Mouse (Mus musculus) midbrain, embryonic 16.5 days (tissue): ENCODE data around the gene 5330417H12Rik. TPM values are rescaled to one million over a fixed set of nuclear protein-coding genes. Genes with fewer than 3 reads are reported as not detected.

Source experiments
- ATAC-seq: fragments of 200-750 bp; cut with Nextera tagmentation; 2 replicates; pipeline ENCODE4 v1.8.0; 2017; ENCODE audit warnings: moderate TSS enrichment
- H3K27ac ChIP-seq: fragments of 300-500 bp; sonication (generic); 2 replicates; pipeline ENCODE4 v1.5.1; 2014; ENCODE audit warnings: mild to moderate bottlenecking, low read length, mixed read lengths
- H3K27me3 ChIP-seq: fragments of 300-500 bp; sonication (generic); 2 replicates; pipeline ENCODE4 v1.6.1; 2014; ENCODE audit warnings: low read depth, low read length, mixed read lengths; ENCODE audit not compliant: control insufficient read depth, insufficient read depth
- H3K36me3 ChIP-seq: fragments of 300-500 bp; sonication (generic); 2 replicates; pipeline ENCODE4 v1.6.1; 2014; ENCODE audit warnings: mild to moderate bottlenecking, low read length, moderate library complexity, mixed read lengths; ENCODE audit not compliant: control insufficient read depth, insufficient read depth
- H3K4me1 ChIP-seq: fragments of 300-500 bp; sonication (generic); 2 replicates; pipeline ENCODE4 v1.6.1; 2014; ENCODE audit warnings: mild to moderate bottlenecking, low read length, mixed read lengths; ENCODE audit not compliant: control insufficient read depth, insufficient read depth
- H3K4me2 ChIP-seq: fragments of 300-500 bp; sonication (generic); 2 replicates; pipeline ENCODE4 v1.6.1; 2014; ENCODE audit warnings: mild to moderate bottlenecking, low read length, mixed read lengths
- H3K4me3 ChIP-seq: fragments of 300-500 bp; sonication (generic); 2 replicates; pipeline ENCODE4 v1.5.1; 2014; ENCODE audit warnings: low read depth, mild to moderate bottlenecking, low read length, moderate library complexity, mixed read lengths
- H3K9ac ChIP-seq: fragments of 300-500 bp; sonication (generic); 2 replicates; pipeline ENCODE4 v1.6.1; 2014; ENCODE audit warnings: low read depth, low read length, mixed read lengths
- H3K9me3 ChIP-seq: fragments of 300-500 bp; sonication (generic); replicated peaks from 2 replicates; pipeline ENCODE4 v1.6.1; 2014; ENCODE audit warnings: mild to moderate bottlenecking, low read length, mixed read lengths; ENCODE audit not compliant: control insufficient read depth, poor library complexity, severe bottlenecking
- WGBS: fragments of 180-500 bp; shearing (Covaris S2); extraction: QIAGEN DNeasy Blood & Tissue Kit; methylation state at CpG from one replicate; pipeline ENCODE4 v1.1.7; 2014; 5-methylcytosine and 5-hydroxymethylcytosine counted together
- polyA plus RNA-seq: library from polyadenylated mRNA; unstranded; fragments of >200 nt; fragmentation: Nextera tagmentation; extraction: Ambion mirVana; gene quantifications from 2 replicates; pipeline ENCODE4 v1.2.1, GENCODE M21; 2015

Gene 5330417H12Rik
- polyA plus RNA-seq, 1 experiment from 2014 or later: not detected

DNA sequence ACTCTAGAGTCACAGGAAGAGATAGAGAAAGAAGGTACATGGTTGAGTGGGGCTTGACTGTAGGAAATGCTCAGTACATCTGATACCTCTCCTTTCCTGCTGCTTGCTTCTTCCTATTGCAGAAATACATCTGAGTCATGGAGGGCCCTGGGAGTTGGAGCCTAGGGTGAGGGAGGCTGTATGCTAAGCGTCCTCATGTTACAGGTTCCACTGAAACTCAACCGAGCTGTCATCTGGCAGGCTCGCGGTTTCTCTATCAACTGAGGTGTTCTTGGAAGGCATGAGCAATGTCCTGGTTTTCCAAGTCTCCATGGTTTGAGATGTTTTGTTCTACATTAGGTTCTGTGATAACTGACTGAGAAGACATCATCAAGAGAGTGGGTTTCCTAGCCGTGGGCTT, 13.1 kb upstream of the 5330417H12Rik start:
- Histone ChIP-seq H3K27me3 (no peaks in the 10 kb centered on the region), H3K4me1 (no peaks in the 10 kb centered on the region), H3K4me2 (no peak overlapping the region), H3K9ac (no peak overlapping the region), H3K9me3 (no peaks in the 10 kb centered on the region), H3K36me3 (no peaks in the 10 kb centered on the region), H3K27ac (no peak overlapping the region), H3K4me3 (no peak overlapping the region)
- WGBS: 92% methylated on average over 5 of the region's 5 CpGs
- no peak for ATAC-seq

DNA sequence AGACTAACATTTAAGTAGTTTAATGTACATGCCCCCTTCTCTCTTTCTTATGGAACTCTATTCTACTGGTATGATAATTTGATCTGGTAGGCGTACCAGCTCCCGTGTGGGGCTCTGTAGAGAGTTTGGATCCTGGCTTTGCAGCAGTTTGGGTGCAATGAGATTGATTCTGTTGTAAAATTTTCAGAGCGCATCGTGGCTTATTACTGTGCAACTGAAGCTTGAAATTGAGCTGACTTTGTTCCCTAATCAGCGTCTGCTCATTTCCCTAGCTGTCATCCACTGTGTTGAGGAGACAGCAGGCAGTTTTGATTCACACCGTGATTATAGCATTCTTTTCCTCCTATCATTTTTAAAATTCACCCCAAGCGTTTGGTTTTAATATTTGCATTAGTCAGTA, 12.4 kb upstream of the 5330417H12Rik start:
- ATAC-seq: no peak
- no peak overlapping the region for H3K9ac ChIP-seq
- no peaks in the 10 kb centered on the region for H3K4me1 ChIP-seq
- no peaks in the 10 kb centered on the region for H3K36me3 ChIP-seq
- no peaks in the 10 kb centered on the region for H3K27me3 ChIP-seq
- WGBS: 78% methylated on average over 7 of the region's 7 CpGs
- H3K9me3 ChIP-seq: no peaks in the 10 kb centered on the region
- H3K4me2 ChIP-seq: no peak overlapping the region
- H3K27ac ChIP-seq: no peak overlapping the region
- H3K4me3 ChIP-seq: no peak overlapping the region

DNA sequence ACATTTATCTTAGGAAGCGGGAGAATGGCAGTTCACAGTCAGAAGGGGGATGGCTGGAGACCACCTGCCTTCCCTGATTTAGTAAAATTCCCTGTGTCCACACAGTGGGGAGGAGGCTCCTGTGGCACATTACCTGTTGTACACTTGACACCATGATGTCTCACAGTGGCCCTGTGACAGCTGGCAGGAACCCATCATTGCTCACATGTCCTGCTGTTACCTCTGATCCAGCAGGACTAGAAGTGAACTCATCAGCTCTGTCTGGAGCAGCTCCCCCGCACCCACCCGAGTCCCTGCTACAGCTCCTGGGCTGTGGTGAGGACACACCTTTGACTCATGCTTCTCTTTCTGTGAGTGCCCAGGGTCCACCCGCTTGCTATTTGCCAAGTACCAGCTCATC, 8.2 kb upstream of the 5330417H12Rik start:
- H3K9ac ChIP-seq: no peak overlapping the region
- no peak for ATAC-seq

DNA sequence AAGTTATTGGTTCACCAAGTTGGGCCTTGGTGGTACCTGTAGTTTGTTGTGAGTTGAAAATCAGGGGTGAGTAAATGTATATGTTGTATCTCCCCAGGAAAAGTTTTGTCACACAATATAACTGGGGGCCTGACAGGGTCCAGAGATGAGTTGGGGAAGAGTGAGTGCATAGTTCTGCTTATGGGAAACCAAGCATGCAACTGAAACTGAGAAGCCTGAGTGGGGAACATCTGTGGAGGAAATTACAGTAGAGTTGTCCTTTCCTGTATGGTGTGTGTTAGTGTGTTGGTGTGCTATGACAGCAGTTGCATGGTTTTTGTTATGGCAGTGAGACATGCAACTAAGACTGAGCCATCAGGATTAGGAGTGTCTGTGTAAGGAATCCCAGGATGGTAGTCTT, 3.4 kb upstream of the 5330417H12Rik start:
- no peak overlapping the region for H3K4me3 ChIP-seq
- no peak overlapping the region for H3K27ac ChIP-seq
- no peaks in the 10 kb centered on the region for H3K27me3 ChIP-seq
- no peak overlapping the region for H3K4me2 ChIP-seq
- H3K4me1 ChIP-seq: no peaks in the 10 kb centered on the region
- H3K9ac ChIP-seq: no peak overlapping the region
- ATAC-seq: no peak
- H3K36me3 ChIP-seq: no peaks in the 10 kb centered on the region
- H3K9me3 ChIP-seq: no peaks in the 10 kb centered on the region

More for the DNA sequence above, 8.2 kb upstream of the 5330417H12Rik start:
- Histone ChIP-seq H3K4me3 (no peak overlapping the region), H3K4me2 (no peak overlapping the region), H3K27me3 (no peaks in the 10 kb centered on the region), H3K4me1 (no peaks in the 10 kb centered on the region), H3K36me3 (no peaks in the 10 kb centered on the region), H3K9me3 (no peaks in the 10 kb centered on the region), H3K27ac (no peak overlapping the region)
- WGBS: 95% methylated on average over 4 of the region's 4 CpGs

DNA sequence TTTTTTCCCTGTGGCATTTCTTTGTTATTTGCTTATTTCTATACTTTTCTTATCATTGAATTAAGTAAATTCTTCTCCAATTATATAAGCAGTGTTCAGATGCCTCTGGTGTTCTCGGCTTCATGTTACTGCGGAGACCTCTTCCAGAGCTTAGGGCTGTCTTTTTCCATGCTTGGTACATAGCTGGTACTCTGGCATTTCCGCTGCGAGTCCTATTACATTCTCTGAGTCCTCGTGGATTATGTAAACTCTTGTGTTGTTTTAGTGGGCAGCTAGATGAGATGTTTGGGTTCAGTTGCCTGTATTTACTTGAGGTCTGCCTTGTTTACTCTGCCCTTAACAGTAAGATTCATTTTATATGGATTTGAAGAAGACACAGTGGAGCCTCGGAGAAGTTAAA, 820 bp upstream of the 5330417H12Rik start:
- Histone ChIP-seq H3K27ac (no peak overlapping the region), H3K9me3 (no peaks in the 10 kb centered on the region), H3K36me3 (no peaks in the 10 kb centered on the region), H3K27me3 (no peaks in the 10 kb centered on the region), H3K4me1 (no peaks in the 10 kb centered on the region), H3K4me3 (no peak overlapping the region), H3K4me2 (no peak overlapping the region), H3K9ac (no peak overlapping the region)
- WGBS: 90% methylated on average over 6 of the region's 6 CpGs
- ATAC-seq: no peak

DNA sequence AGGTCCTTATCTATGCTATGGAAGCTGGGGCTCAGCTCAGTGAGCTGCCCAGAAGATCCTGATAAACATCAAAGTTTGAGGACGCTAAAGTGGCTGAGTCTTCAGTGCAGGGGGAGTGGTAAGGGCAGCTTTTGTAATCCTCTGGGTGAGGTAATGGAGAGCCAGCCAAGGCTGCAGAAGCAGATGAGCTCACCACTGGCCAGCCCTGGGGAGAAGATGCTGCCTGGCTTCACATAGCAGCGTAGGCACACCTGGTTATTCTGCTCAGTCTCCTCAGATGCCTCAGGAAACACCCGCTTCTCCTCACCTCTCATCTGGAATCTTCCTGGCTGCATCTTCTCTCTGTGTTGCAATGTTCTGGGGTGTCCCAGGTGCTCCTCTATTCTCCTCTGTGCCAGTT, 529 bp downstream of the 5330417H12Rik start:
- Histone ChIP-seq H3K4me3 (no peak overlapping the region), H3K4me1 (no peaks in the 10 kb centered on the region), H3K4me2 (no peak overlapping the region), H3K9ac (no peak overlapping the region), H3K27me3 (no peaks in the 10 kb centered on the region), H3K36me3 (no peaks in the 10 kb centered on the region), H3K27ac (no peak overlapping the region), H3K9me3 (no peaks in the 10 kb centered on the region)
- no peak for ATAC-seq
- 74% methylated on average over 3 of the region's 3 CpGs for WGBS

DNA sequence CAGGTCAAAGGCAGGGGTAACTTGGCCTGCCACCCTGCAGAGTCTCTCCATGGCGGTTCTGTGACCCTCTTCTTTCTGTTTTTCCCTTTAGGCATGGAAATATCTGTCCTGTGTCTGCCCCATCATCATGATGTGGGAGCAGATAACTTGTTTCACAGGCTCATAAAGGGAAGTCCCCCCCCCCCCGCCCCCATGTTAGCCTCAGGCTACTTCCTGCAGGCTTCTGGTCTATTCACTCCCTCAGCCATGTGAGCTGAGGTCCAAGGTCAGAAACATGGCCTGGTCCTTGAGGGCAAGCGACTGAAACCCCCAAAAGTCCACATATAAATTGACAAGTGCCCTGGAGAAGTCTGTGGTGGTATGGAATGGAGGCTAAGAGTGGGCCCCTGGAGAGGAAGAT, 4.8 kb downstream of the 5330417H12Rik start:
- ATAC-seq: no peak
- Histone ChIP-seq H3K4me3 (no peak overlapping the region), H3K9ac (no peak overlapping the region), H3K36me3 (no peaks in the 10 kb centered on the region), H3K27me3 (no peaks in the 10 kb centered on the region), H3K4me2 (no peak overlapping the region), H3K9me3 (no peaks in the 10 kb centered on the region), H3K27ac (no peak overlapping the region), H3K4me1 (no peaks in the 10 kb centered on the region; the same call in 1 of the 2 replicates)
- WGBS: 79% methylated on average over 3 of the region's 3 CpGs

DNA sequence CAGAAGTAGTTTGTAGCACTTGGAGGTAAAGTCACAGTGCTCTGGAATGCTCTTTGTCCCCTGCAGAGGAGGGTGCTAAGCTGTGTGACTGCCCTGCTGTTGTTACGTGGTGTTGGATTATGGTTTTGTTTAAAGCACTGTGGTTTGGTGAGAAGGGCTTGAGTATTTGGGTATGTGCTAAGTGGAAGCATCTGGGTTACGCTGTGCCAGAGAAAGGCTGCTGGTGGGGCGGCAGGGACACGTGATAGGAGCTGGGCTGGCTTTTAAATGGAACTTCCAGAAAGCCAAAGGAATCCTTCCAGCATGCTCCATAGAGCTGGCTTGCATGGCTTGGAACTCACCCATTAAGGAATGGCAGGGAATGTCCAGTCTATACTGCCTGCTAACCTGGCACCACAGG, 5.7 kb downstream of the 5330417H12Rik start:
- Histone ChIP-seq H3K4me3 (no peak overlapping the region), H3K4me1 (no peaks in the 10 kb centered on the region; the same call in 1 of the 2 replicates), H3K4me2 (no peak overlapping the region), H3K27me3 (no peaks in the 10 kb centered on the region), H3K9ac (no peak overlapping the region), H3K36me3 (no peaks in the 10 kb centered on the region), H3K9me3 (no peaks in the 10 kb centered on the region), H3K27ac (no peak overlapping the region)
- WGBS: 73% methylated on average over 4 of the region's 4 CpGs
- ATAC-seq: no peak

DNA sequence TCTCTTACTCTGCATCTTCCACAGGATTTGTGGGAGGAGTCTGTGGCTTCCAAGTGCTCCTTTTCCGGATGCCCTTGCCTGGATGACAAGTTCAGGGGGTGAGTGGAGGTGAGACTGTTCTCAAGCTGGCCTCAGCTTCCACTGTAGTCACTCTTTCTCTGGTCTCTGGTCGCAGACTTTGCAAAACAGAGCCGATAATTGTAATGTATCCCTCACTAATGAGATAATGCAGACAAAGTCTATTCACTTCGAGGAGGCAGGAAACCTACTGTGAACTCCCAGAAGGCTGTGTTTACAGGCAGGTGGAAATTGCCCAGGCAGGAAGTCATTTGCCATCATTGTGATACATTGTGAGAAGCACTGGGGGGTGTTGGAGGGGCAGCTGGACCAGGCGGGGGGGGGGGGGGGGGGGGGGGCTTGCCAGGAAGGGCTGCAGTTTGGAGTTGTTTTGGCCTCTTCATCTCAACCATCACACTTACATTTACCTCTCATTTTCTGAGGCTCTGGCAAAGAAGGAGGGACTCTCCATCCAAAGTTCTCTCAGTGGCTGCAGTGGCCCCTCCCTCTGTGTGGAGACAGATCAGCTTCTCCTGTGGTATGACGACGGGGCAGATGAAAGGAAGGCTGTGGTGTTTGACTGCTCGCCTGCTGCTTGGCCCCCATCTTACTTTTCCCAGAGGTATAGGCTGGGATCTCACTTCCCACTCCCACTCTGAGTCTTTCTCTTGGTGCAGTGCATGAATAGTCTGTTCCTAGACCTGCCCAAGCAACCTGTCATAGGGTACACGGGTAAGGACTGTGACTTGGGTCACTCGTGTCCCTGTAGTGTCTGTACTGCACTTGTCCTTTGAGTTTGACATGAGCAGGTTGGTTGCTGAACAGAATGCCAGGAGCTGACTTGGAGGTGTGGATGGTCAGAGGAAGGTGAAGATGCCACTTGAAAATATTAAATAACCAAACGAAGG, 6.7 kb downstream of the 5330417H12Rik start:
- Histone ChIP-seq H3K27ac (no peak overlapping the region), H3K4me3 (no peak overlapping the region), H3K9ac (no peak overlapping the region), H3K27me3 (no peaks in the 10 kb centered on the region), H3K36me3 (no peaks in the 10 kb centered on the region), H3K9me3 (no peaks in the 10 kb centered on the region), H3K4me1 (no peaks in the 10 kb centered on the region; the same call in 1 of the 2 replicates), H3K4me2 (no peak overlapping the region)
- 42% methylated on average over 10 of the region's 11 CpGs for WGBS
- ATAC-seq: no peak
